Mouse (Mus musculus): ENCODE measurements around the gene Arhgap10. TPM values are rescaled to one million over a fixed set of nuclear protein-coding genes. Genes with fewer than 3 reads are reported as not detected.

Arhgap10 gene
- polyA plus RNA-seq, 1 experiment, result 4.0 TPM

DNA sequence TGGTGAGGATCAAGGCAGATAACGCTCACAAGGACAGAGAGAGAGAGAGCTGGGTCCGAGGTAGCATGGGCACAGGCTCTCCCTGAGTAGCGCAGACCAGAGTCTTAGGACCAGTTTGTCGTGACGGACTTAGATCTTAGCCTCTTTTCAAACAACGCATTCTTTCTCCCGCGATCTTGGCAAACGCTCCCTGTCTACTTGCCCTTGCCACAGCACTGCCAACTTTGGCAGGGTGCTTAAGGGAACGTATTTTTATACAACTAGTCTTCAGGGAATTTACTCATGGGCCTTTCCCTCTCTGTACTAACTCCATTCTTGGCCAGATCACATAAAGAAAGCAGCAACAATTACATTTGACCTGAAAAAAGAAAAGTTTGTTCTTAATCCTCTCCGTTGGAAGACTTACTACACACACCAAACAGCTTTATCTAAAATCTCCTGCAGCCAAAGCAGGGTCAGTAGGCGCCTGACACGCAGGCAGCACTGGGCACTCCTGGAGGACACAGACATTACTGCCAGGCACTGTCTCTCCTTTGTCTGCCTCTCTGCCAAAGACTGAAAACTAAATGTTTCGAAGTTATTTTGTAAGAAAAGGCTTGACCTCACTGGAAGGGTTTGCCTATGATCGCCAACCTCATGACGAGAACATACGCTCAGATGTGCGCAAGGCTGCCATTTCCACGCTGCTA is 109.1 kb downstream of the Arhgap10 start:
- H3K4me1 ChIP-seq (ENCODE audit: control insufficient read depth, insufficient read depth, insufficient read length, low read length), result no peaks in the 10 kb centered on the region
- peaks cover 3% of the 10 kb centered on the region; the same call in 1 of the 2 replicates for H3K36me3 ChIP-seq (ENCODE audit: control insufficient read depth, insufficient read depth, low read length)
- H3K27me3 ChIP-seq (ENCODE audit: control insufficient read depth, insufficient read depth, low read length), result no peaks in the 10 kb centered on the region
- H3K4me3 ChIP-seq (ENCODE audit: low read depth, low read length), result no peak overlapping the region
- H3K27ac ChIP-seq (ENCODE audit: insufficient read depth, low read depth, low read length), result no peak overlapping the region
- 91% methylated on average over 19 of the region's 19 CpGs for WGBS
- no peak for TF ChIP-seq CTCF (IDR thresholded peaks at IDR 0.05; ENCODE audit: extremely low read depth, insufficient read length, insufficient replicate concordance, low read depth, low read length)
- no peak for TF ChIP-seq POLR2A (IDR thresholded peaks at IDR 0.05; ENCODE audit: low read depth, low read length)

DNA sequence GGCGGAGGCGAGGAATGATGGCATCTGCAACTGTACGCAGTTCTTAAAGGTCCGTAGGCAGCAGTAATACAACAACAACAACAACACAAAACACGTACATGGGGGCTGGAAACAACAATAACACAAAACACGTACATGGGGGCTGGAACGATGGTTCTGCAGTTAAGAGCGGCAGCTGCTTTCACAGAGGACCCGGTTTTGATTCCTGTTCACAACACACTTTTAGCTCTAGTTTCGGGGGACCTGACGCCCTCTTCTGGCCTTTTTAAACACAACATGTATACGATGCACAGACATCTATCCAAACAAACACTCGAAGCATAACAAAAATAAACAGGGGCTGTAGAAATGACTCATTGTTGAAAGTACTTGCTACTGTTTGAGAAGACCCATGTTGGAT is 110.9 kb downstream of the Arhgap10 start:
- Histone ChIP-seq H3K36me3 (ENCODE audit: control insufficient read depth, insufficient read depth, low read length) (no peaks in the 10 kb centered on the region), H3K27me3 (ENCODE audit: control insufficient read depth, insufficient read depth, low read length) (no peaks in the 10 kb centered on the region), H3K4me1 (ENCODE audit: control insufficient read depth, insufficient read depth, insufficient read length, low read length) (no peaks in the 10 kb centered on the region), H3K4me3 (ENCODE audit: low read depth, low read length) (no peak overlapping the region), H3K27ac (ENCODE audit: insufficient read depth, low read depth, low read length) (no peak overlapping the region)
- no peak for TF ChIP-seq POLR2A (IDR thresholded peaks at IDR 0.05; ENCODE audit: low read depth, low read length)
- TF ChIP-seq CTCF (IDR thresholded peaks at IDR 0.05; ENCODE audit: extremely low read depth, insufficient read length, insufficient replicate concordance, low read depth, low read length), result no peak
- 90% methylated on average over 13 of the region's 13 CpGs for WGBS

DNA sequence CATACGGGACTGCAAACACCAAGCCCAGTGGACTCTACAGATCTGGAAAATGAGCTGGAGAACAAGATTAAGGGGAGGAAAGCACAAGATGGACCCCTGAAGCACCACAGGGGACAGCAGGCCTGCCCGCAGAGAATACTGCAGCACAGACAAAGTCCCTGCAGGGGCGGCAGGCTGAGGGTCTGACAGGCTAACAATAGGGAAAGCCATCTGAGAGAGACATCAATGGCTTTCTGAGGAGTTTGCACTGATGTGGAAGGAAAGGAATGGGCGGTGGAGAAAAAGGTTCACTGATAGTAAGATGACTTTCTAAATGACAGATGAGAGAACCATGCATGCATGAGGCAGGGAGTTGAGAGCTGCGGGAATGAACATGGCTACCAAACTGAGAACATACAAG is 111.3 kb downstream of the Arhgap10 start:
- TF ChIP-seq POLR2A (IDR thresholded peaks at IDR 0.05; ENCODE audit: low read depth, low read length), result no peak
- TF ChIP-seq CTCF (IDR thresholded peaks at IDR 0.05; ENCODE audit: extremely low read depth, insufficient read length, insufficient replicate concordance, low read depth, low read length), result no peak
- Histone ChIP-seq H3K36me3 (ENCODE audit: control insufficient read depth, insufficient read depth, low read length) (no peaks in the 10 kb centered on the region), H3K4me3 (ENCODE audit: low read depth, low read length) (no peak overlapping the region), H3K27ac (ENCODE audit: insufficient read depth, low read depth, low read length) (no peak overlapping the region), H3K4me1 (ENCODE audit: control insufficient read depth, insufficient read depth, insufficient read length, low read length) (no peaks in the 10 kb centered on the region), H3K27me3 (ENCODE audit: control insufficient read depth, insufficient read depth, low read length) (no peaks in the 10 kb centered on the region)
- 93% methylated on average over 5 of the region's 5 CpGs for WGBS

DNA sequence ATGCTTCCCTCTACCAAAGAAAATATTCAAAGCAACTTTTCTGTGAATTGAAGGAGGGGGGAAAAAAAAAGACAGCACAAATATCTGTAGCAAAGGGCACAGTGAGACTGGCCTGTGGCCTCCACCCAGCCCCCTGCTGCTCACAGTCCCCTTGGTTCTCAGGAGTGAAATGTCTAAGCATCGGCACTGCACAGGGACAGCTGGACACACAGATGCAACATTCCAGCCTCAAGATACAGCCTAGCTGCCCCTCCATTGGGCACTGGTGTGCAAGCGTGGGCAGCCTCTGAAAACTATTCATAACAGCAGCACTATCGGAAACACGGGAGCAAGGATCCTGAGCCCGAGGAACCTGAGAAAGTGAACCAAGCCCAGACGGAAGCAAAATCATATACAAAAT is 113.7 kb downstream of the Arhgap10 start:
- 84% methylated on average over 6 of the region's 6 CpGs for WGBS

DNA sequence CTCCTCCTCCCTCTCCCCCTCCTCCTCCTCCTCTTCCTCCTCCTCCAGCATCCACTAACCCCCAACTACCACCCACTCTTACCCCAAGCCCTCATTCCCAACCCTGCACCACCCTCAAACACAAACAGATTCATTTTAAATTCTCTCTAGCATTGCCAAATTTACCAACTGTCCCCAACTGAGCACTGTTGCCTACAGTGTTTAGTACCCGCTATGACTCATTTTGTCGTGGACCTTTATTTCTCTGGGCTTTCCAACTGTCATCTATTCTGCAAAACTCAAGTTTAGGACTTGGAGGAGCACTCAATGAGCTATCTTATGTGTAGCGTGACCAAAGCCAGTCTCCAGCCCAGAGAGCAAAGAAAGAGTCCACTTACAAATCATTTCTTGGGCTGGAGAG is 115.8 kb downstream of the Arhgap10 start:
- peaks cover 3% of the 10 kb centered on the region; the same call in 1 of the 2 replicates for H3K4me1 ChIP-seq (ENCODE audit: control insufficient read depth, insufficient read depth, insufficient read length, low read length)
- no peaks in the 10 kb centered on the region for H3K27me3 ChIP-seq (ENCODE audit: control insufficient read depth, insufficient read depth, low read length)
- H3K27ac ChIP-seq (ENCODE audit: insufficient read depth, low read depth, low read length), result no peak overlapping the region
- TF ChIP-seq POLR2A (IDR thresholded peaks at IDR 0.05; ENCODE audit: low read depth, low read length) (no peak), CTCF (IDR thresholded peaks at IDR 0.05; ENCODE audit: extremely low read depth, insufficient read length, insufficient replicate concordance, low read depth, low read length) (no peak)
- H3K4me3 ChIP-seq (ENCODE audit: low read depth, low read length), result no peak overlapping the region
- no peaks in the 10 kb centered on the region for H3K36me3 ChIP-seq (ENCODE audit: control insufficient read depth, insufficient read depth, low read length)
- WGBS, result 87% methylated on average over 3 of the region's 3 CpGs

More for the DNA sequence above, 113.7 kb downstream of the Arhgap10 start:
- no peak overlapping the region for H3K4me3 ChIP-seq (ENCODE audit: low read depth, low read length)
- TF ChIP-seq POLR2A (IDR thresholded peaks at IDR 0.05; ENCODE audit: low read depth, low read length), result no peak
- no peak for TF ChIP-seq CTCF (IDR thresholded peaks at IDR 0.05; ENCODE audit: extremely low read depth, insufficient read length, insufficient replicate concordance, low read depth, low read length)
- no peak overlapping the region for H3K27ac ChIP-seq (ENCODE audit: insufficient read depth, low read depth, low read length)
- H3K4me1 ChIP-seq (ENCODE audit: control insufficient read depth, insufficient read depth, insufficient read length, low read length), result peaks cover 3% of the 10 kb centered on the region; the same call in 1 of the 2 replicates
- no peaks in the 10 kb centered on the region for H3K27me3 ChIP-seq (ENCODE audit: control insufficient read depth, insufficient read depth, low read length)
- H3K36me3 ChIP-seq (ENCODE audit: control insufficient read depth, insufficient read depth, low read length), result no peaks in the 10 kb centered on the region

DNA sequence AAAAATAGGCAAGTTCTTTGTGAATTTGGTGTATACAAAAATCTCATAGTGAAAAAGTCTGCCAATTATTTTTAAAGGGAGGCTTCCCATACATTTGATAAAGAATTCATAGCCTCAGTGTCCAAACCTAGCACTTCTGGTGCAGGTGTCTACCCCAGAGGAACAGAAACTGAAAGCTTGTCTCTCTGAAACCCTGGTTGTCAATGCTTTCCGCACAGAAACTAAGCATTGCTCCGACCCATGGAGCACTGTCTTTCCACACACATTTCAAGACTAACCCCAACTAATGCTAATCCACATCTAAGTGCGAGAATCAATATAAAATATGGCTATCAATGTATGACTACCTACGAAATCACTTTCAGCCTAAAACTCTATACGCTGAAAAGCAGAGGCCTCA is 116.6 kb downstream of the Arhgap10 start:
- Histone ChIP-seq H3K4me1 (ENCODE audit: control insufficient read depth, insufficient read depth, insufficient read length, low read length) (peaks cover 3% of the 10 kb centered on the region; the same call in 1 of the 2 replicates), H3K4me3 (ENCODE audit: low read depth, low read length) (no peak overlapping the region), H3K27me3 (ENCODE audit: control insufficient read depth, insufficient read depth, low read length) (no peaks in the 10 kb centered on the region), H3K27ac (ENCODE audit: insufficient read depth, low read depth, low read length) (no peak overlapping the region), H3K36me3 (ENCODE audit: control insufficient read depth, insufficient read depth, low read length) (no peaks in the 10 kb centered on the region)
- TF ChIP-seq POLR2A (IDR thresholded peaks at IDR 0.05; ENCODE audit: low read depth, low read length), result no peak
- TF ChIP-seq CTCF (IDR thresholded peaks at IDR 0.05; ENCODE audit: extremely low read depth, insufficient read length, insufficient replicate concordance, low read depth, low read length), result no peak
- 53% methylated on average over 5 of the region's 5 CpGs for WGBS

DNA sequence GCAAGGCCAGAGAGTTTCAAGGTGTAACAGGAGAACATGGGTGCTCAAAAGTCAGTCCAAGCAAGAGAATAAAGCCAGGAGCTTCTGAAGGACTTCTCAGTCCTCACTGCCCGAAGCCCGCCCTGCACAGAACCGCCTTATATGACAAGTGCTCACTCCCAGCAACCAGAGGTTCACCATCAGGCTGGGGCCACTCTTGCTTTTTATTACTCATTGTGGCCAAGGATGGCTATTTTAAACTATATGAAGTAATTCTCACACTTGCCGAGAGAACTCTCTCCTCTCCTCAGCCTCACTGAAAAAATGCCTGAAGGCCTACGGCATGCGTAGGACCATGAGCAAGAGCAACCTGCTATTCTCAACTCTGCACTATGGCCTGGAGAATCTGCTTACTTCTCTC is 133.7 kb downstream of the Arhgap10 start:
- no peak overlapping the region for H3K4me3 ChIP-seq (ENCODE audit: low read depth, low read length)
- no peaks in the 10 kb centered on the region for H3K27me3 ChIP-seq (ENCODE audit: control insufficient read depth, insufficient read depth, low read length)
- no peak overlapping the region for H3K27ac ChIP-seq (ENCODE audit: insufficient read depth, low read depth, low read length)
- WGBS, result 96% methylated on average over 6 of the region's 6 CpGs
- no peaks in the 10 kb centered on the region for H3K4me1 ChIP-seq (ENCODE audit: control insufficient read depth, insufficient read depth, insufficient read length, low read length)
- TF ChIP-seq POLR2A (IDR thresholded peaks at IDR 0.05; ENCODE audit: low read depth, low read length) (no peak), CTCF (IDR thresholded peaks at IDR 0.05; ENCODE audit: extremely low read depth, insufficient read length, insufficient replicate concordance, low read depth, low read length) (no peak)
- no peaks in the 10 kb centered on the region; the same call in 1 of the 2 replicates for H3K36me3 ChIP-seq (ENCODE audit: control insufficient read depth, insufficient read depth, low read length)
